Mouse (Mus musculus): ENCODE results near the gene Mcam.

- TF ChIP-seq ZC3H11A (IDR thresholded peaks at IDR 0.05; ENCODE audit: low read depth, low read length) (no peak), POLR2A (IDR thresholded peaks at IDR 0.05; ENCODE audit: control insufficient read depth in 1 of 2, insufficient read depth in 1 of 2, low read depth in 1 of 2, low read length in 2 of 2, poor library complexity in 1 of 2) (no peak), E2F4 (IDR thresholded peaks at IDR 0.05; ENCODE audit: borderline replicate concordance, low read depth, low read length) (no peak), CTCF (IDR thresholded peaks at IDR 0.05 in 2 of 3, conservative IDR thresholded peaks at IDR 0.05 in 1 of 3; ENCODE audit: control insufficient read depth in 1 of 3, insufficient read depth in 1 of 3, low read depth in 2 of 3, low read length in 3 of 3, poor library complexity in 1 of 3, severe bottlenecking in 1 of 3) (no peak), BHLHE40 (IDR thresholded peaks at IDR 0.05; ENCODE audit: borderline replicate concordance, low read depth, low read length) (no peak), ELF1 (IDR thresholded peaks at IDR 0.05; ENCODE audit: low read depth, low read length) (no peak)
Observed at GRCm38 (mm10) chr9:44114453-44114852, 19.8 kb upstream of the Mcam start.
